Mouse (Mus musculus) thymus, adult 2 months (tissue): ENCODE data around the gene Llph. TPM values are rescaled to one million over a fixed set of nuclear protein-coding genes. Genes with fewer than 3 reads are reported as not detected.

ENCODE experiments used
- DNase-seq: peaks from one replicate; pipeline ENCODE4 v3.0.0; 2021
- H3K27ac ChIP-seq: fragments of 200-500 bp; 2 replicates; pipeline ENCODE4 v1.5.1; 2012; ENCODE audit warnings: low read length, control low read depth; ENCODE audit not compliant: control insufficient read depth, insufficient read depth
- H3K27me3 ChIP-seq: fragments of 200-500 bp; 2 replicates; pipeline ENCODE4 v1.6.1; 2012; ENCODE audit warnings: mild to moderate bottlenecking, low read length, moderate library complexity, mixed read lengths; ENCODE audit not compliant: control insufficient read depth, insufficient read depth
- H3K36me3 ChIP-seq: fragments of 200-500 bp; 2 replicates; pipeline ENCODE4 v1.6.1; 2012; ENCODE audit warnings: mild to moderate bottlenecking, low read length, moderate library complexity; ENCODE audit not compliant: control insufficient read depth, insufficient read depth
- H3K4me1 ChIP-seq: fragments of 200-500 bp; replicated peaks from 2 replicates; pipeline ENCODE4 v1.6.1; 2012; ENCODE audit warnings: low read length; ENCODE audit not compliant: control insufficient read depth, insufficient read depth
- H3K4me3 ChIP-seq: fragments of 200-500 bp; 2 replicates; pipeline ENCODE4 v1.5.1; 2012; ENCODE audit warnings: mild to moderate bottlenecking, low read length, control low read depth, moderate library complexity; ENCODE audit not compliant: control insufficient read depth, insufficient read depth
- CTCF ChIP-seq: fragments of 200-500 bp; IDR thresholded peaks from 2 replicates; pipeline ENCODE4 v1.5.1; 2012; ENCODE audit warnings: mild to moderate bottlenecking, control low read depth, low read length, moderate library complexity, borderline replicate concordance; ENCODE audit not compliant: control insufficient read depth, poor library complexity, insufficient read depth; ENCODE audit errors: extremely low read depth
- POLR2A ChIP-seq: fragments of 200-500 bp; IDR thresholded peaks from 2 replicates; pipeline ENCODE4 v1.6.1; 2012; ENCODE audit warnings: mild to moderate bottlenecking, low read length, control low read depth, moderate library complexity; ENCODE audit not compliant: control insufficient read depth, poor library complexity, insufficient read depth; ENCODE audit errors: extremely low read depth
- WGBS: fragments of 180-500 bp; shearing (Covaris S2); methylation state at CpG from one replicate; pipeline ENCODE4 v1.1.7; 2018; 5-methylcytosine and 5-hydroxymethylcytosine counted together
- polyA plus RNA-seq: library from polyadenylated mRNA; depleted of rRNA; stranded (reverse); fragments of >200 nt; gene quantifications from 2 replicates; pipeline ENCODE4 v1.2.3, GENCODE M21; 2012

Llph gene
- polyA plus RNA-seq, 1 experiment = 5.8 TPM

DNA sequence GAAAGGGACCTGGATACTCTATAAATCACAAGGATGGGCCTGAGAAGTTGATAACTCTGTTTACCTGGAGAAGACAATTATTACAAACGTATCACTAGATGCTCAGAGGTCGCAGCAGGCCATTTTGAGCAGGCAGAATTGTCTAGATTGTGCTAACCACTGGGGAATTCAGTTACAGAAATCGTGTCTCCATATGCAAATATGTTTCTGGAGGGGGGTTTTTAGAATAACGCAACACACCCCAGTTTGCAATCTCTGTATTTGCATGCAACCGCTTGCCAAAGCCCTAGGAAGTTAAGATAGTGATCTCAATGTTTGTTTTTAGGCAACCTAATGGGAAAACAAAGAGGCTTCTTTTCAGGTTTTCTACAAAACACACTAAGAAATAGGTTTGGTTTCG, 35.7 kb upstream of the Llph start:
- no peaks in the 10 kb centered on the region for H3K27me3 ChIP-seq
- no peak overlapping the region for H3K4me3 ChIP-seq
- WGBS = 91% methylated on average over 6 of the region's 6 CpGs
- no peak for TF ChIP-seq POLR2A
- no peaks in the 10 kb centered on the region for H3K36me3 ChIP-seq
- H3K27ac ChIP-seq = no peak overlapping the region
- DNase-seq = no peak
- peaks cover 12% of the 10 kb centered on the region for H3K4me1 ChIP-seq

GRCm38 (mm10) chr10:120192278-120192677, 34.6 kb upstream of the Llph start:
- no peaks in the 10 kb centered on the region for H3K36me3 ChIP-seq
- no peak overlapping the region for H3K27ac ChIP-seq
- WGBS = 90% methylated on average over 4 of the region's 4 CpGs
- no peak for DNase-seq
- no peak overlapping the region for H3K4me3 ChIP-seq
- no peaks in the 10 kb centered on the region for H3K27me3 ChIP-seq
- peaks cover 12% of the 10 kb centered on the region for H3K4me1 ChIP-seq
- TF ChIP-seq CTCF (no peak), POLR2A (no peak)

- DNase-seq = peak; percentile 36
- H3K4me1 ChIP-seq = peaks cover 16% of the 10 kb centered on the region
- no peak for TF ChIP-seq CTCF
- no peak for TF ChIP-seq POLR2A
- no peak overlapping the region for H3K27ac ChIP-seq
- H3K4me3 ChIP-seq = no peak overlapping the region
- WGBS = 8% methylated on average over 8 of the region's 8 CpGs
- no peaks in the 10 kb centered on the region for H3K27me3 ChIP-seq
- no peaks in the 10 kb centered on the region for H3K36me3 ChIP-seq
Observed at GRCm38 (mm10) chr10:120193255-120193654, 33.6 kb upstream of the Llph start.

- 71% methylated on average over 14 of the region's 14 CpGs for WGBS
- no peak overlapping the region for H3K4me3 ChIP-seq
- no peak for DNase-seq
- TF ChIP-seq CTCF = no peak
- no peak for TF ChIP-seq POLR2A
- H3K27me3 ChIP-seq = peaks cover 7% of the 10 kb centered on the region; the same call in 1 of the 2 replicates
- H3K36me3 ChIP-seq = no peaks in the 10 kb centered on the region
- no peak overlapping the region for H3K27ac ChIP-seq
- H3K4me1 ChIP-seq = peaks cover 21% of the 10 kb centered on the region
Observed at GRCm38 (mm10) chr10:120197061-120197835, 29.6 kb upstream of the Llph start.

- Histone ChIP-seq H3K27me3 (peaks cover 7% of the 10 kb centered on the region; the same call in 1 of the 2 replicates), H3K27ac (no peak within 1 kb of the TSS), H3K4me3 (peak within 1 kb of the TSS; percentile 56), H3K36me3 (no peaks in the 10 kb centered on the region), H3K4me1 (peaks cover 16% of the 10 kb centered on the region)
- 3% methylated on average over 65 of the region's 65 CpGs for WGBS
- TF ChIP-seq CTCF (0 out of 2 replicates have a peak, but pooled peaks have one; percentile 41), POLR2A (no peak)
- DNase-seq = peak; percentile 62
Observed at GRCm38 (mm10) chr10:120201131-120201921, 25.5 kb upstream of the Llph start, which contains the start of gene Tmbim4. Tmbim4 (plus strand) TSS chr10:120201590.

DNA sequence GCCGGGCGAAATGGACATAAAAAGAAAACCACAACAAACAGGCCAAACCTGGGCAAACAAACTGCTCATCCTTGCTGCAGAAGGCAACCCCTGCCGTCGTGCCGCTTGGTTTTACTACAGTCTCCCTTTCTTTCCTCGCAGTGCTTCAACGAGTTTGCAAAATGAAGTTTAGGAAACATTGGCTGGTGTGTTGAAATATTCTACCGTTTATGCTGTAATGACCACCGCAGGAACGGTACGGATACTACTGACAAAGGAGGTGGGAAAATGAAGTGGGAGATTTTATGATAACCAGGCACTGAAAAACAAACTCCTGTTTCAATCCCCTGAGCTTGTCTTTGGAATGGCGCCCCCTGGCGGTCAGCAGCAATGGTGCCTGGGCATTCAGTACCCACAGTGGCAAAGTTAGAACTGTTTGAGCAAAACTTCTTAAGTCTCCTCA, 24.9 kb upstream of the Llph start, which contains the start of gene Irak3:
Gene Irak3 (minus strand): TSS at position 170 of the 442 bp plus-strand sequence.
- DNase-seq = peak; percentile 85
- TF ChIP-seq CTCF (peak; percentile 80; the same call in 1 of the 2 replicates), POLR2A (no peak)
- peaks cover 16% of the 10 kb centered on the region for H3K4me1 ChIP-seq
- H3K27me3 ChIP-seq = peaks cover 7% of the 10 kb centered on the region; the same call in 1 of the 2 replicates
- H3K27ac ChIP-seq = no peak within 1 kb of the TSS
- under 1% methylated on average over 13 of the region's 13 CpGs for WGBS
- H3K36me3 ChIP-seq = no peaks in the 10 kb centered on the region
- H3K4me3 ChIP-seq = peak within 1 kb of the TSS; percentile 56
